Mouse (Mus musculus): ENCODE measurements around the gene Chrdl2.

DNA sequence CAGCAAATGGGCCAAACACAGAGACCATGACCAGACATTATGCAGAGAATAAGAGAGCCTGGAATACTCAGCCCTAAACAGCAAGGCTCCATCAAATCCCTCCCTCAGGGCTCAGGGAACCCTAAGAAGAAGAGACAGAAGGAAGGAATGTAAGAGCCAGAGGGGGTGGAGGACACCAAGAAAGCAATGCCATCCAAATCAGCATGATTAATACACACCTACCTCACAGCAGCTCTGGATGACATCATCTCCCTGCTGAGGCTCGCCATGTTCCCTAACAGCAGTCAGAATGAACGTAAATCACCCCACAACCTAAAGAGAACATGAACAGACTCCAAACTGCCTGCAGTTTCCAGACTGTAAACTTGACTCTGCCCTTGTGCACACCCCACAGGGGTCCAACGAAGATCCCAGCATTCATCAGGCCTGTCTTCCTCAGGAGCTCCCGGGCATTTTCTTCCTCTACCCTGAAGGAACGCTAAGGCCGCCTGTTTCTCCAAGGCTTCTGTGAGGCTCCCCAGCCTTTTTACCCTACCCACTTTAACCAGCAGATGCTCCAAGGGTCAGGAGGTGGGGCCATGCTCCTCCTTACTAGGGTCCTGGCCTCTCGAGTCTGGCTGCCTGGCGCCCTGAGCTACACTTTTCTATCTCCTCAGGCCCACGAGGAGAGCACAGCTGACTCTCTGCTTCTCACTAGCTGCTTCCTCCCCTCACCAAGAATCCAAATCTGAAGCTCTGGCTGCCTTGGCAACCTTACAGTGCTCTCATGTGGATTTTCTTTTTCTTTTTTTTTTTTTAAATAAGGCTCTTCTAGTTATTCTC, 40.7 kb upstream of the Chrdl2 start:
- TF ChIP-seq POLR2A (IDR thresholded peaks at IDR 0.05; ENCODE audit: low read depth, low read length) (no peak), CTCF (IDR thresholded peaks at IDR 0.05; ENCODE audit: extremely low read depth, insufficient read depth, insufficient read length, insufficient replicate concordance) (no peak)

Measured in spleen, adult 2 months (tissue).